Mouse (Mus musculus) layer of hippocampus, adult 9-11 months (tissue): ENCODE results near the gene Olfr262.
"Not testable (repeated sequence)": the region's sequence is repeated elsewhere in the genome, so short reads cannot be mapped to it uniquely, and the experiment has no call there.

ENCODE experiments used
- DNase-seq: peaks from one replicate; pipeline ENCODE4 v3.0.0; 2022

Gene Olfr262

GRCm38 (mm10) chr19:12241559-12241958 lies at the start of gene Olfr262:
Gene Olfr262 (minus strand): TSS chr19:12241659.
- DNase-seq = no peak

- DNase-seq = no peak
These were observed 38.1 kb upstream of the Olfr262 start, which contains the start of gene Olfr1434 for GRCm38 (mm10) chr19:12279554-12279953. Gene Olfr1434 (plus strand): TSS chr19:12279854.

GRCm38 (mm10) chr19:12260732-12261131 lies 19.3 kb upstream of the Olfr262 start, which contains the start of gene Olfr235:
Gene Olfr235 (plus strand): TSS chr19:12261032.
- no peak for DNase-seq

GRCm38 (mm10) chr19:12232496-12232895 lies 9.0 kb downstream of the Olfr262 start, which contains the start of gene Olfr1432:
Gene Olfr1432 (minus strand): TSS chr19:12232596.
- DNase-seq = not testable (repeated sequence)

- DNase-seq = no peak
These were observed 41.1 kb downstream of the Olfr262 start, which contains the start of gene Olfr1431 for GRCm38 (mm10) chr19:12200334-12200733. Gene Olfr1431 (plus strand): TSS chr19:12200634.

DNA sequence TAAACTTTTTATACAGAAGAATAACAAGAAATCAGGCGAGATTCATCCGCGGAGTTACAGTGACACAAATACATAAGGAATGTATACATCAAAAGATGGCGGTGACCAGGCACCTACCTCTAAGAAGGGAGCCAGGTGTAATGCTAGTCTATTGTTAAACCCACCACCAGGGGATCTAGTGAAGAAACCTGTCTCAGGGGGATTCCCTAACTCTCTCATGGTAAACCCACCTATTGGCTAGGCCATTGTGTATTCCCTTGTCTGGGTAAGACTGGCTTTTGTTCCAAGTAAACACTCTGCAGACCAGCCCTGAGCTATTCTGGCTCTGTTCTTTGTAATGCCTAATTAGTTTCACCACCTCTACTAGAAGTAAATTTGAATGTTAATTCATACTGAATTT lies 42.4 kb downstream of the Olfr262 start:
- not testable (repeated sequence) for DNase-seq
